Mouse (Mus musculus): Measurements from ENCODE around the gene Morn3.

Gene Morn3

DNA sequence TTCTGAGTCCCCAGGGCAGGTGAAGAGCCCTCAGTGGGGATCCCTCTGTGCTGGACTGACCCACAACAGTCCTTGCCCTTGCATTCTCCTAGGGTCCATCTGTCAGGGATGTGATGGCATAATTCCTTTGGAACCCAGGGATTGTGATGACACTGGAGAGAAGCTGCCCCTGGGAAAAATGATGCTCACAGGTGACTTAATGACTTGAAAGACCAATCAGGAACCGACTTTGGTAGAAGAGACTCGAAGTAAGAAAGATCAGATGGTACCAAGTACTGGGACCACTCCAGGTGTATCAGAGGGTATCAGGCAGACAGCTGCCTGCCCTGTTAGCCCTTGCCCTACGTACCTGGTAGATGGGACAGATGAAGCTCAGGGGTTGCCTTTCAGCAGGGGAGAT is at the start of gene Morn3:
Morn3 (minus strand) TSS at position 101 of the 400 bp plus-strand sequence.
- ChIA-PET CTCF (interaction anchor here in 3 of 4 experiments (0.5 to 2.3 kb wide), 6 partner anchors 10 to 481 kb away, joined by 3 to 28 read pairs (median 4); partner anchors contain the start of gene Orai1 (in 1 of the 3)), POLR2A (interaction anchor here in 3 of 4 experiments (0.6 to 2.1 kb wide), 6 partner anchors 10 to 163 kb away, joined by 3 to 6 read pairs (median 4); partner anchors contain the start of gene Orai1 (in 2 of the 3))

DNA sequence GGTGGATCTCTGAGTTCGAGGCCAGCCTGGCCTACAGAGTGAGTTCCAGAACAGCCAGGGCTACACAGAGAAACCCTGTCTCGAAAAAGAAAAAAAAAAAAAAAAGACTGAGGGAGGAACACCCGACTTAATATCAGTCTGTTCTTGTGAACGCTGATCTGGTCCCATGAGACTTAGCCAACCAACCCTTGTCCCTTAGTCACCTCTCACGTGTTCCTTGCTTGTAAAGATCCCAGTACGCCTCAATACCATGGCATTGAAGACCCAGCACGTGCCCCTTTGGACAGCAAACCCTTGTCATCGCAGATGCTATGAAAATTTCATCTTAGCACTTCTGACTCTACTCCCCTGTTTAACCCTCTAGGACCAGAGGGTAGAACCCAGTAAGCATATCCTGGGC is 49.5 kb upstream of the Morn3 start:
- POLR2A ChIA-PET, result interaction anchor here in 3 of 4 experiments (0.6 to 0.7 kb wide), 4 partner anchors 25 to 1448 kb away, joined by 3 to 7 read pairs (median 3); no protein-coding TSS in a partner anchor
- CTCF ChIA-PET, result interaction anchor here in 2 of 4 experiments (0.6 kb wide), 3 partner anchors 16 to 160 kb away, joined by 3 to 10 read pairs (median 3); no protein-coding TSS in a partner anchor

DNA sequence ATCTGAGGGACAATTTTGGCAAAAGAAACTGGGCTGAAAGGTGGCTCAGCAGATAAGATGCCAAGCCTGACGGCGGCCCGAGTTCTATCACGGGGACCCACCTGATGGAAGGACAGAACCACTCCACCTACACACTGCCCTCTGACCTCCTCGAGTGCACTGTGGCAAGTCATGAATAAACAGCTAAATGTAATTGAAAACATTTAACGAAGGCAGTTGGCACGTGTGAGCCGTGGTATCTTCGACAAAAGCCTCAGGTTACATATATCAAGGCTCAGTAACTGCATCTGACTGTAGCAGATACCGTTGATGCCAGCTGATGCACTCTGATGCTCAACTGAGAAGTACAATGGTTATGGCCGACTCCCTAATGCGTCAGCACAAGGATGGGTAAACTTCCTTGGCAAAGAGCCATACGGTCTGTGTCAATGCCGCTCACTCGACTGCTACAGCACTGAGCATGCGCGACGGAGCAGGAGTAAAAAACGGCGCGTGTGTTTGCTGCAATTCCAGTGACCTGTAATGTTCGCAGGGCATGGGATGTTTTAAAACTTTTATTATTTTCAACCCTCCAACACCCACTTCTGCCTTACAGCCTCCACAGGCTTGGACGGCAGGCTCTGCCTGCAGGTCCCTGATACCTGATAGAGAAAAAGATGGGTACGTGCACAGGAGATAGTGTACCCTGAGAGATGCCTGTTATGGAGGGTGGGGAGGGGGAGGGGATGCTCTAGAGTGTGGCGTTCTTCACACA is 47.6 kb upstream of the Morn3 start:
- CTCF ChIA-PET, result interaction anchor here in 1 of 4 experiments (1.0 kb wide), 1 partner anchor 14 kb away, joined by 5 read pairs; no protein-coding TSS in a partner anchor
- POLR2A ChIA-PET, result no interaction called here

DNA sequence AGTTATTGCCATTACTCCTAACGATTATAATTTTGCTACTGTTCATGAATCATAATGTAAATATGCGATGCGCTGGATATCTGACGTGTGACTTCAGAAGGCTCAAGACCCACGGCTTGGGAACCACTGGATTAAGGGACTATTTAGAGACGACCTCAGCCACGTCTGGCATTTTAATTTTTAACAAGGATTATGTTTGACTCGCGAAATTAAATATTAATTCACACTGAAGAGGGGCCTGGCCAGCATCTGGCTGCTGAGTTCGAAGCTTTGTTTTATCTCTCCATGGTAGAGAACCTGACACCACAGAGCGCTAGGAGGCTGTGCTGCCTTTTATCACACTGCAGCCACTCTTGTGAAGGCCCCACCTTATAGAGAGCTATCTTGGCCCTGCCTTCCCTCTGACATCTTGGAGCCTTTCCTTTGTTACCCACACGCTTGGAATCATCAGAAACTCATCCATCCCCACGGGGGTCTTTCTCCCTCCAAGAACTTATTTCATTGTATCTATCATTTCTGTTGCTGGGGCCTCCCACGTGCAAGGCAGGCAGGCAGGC is 46.3 kb upstream of the Morn3 start:
- POLR2A ChIA-PET, result interaction anchor here in 1 of 4 experiments (0.5 kb wide), 1 partner anchor 112 kb away, joined by 4 read pairs; no protein-coding TSS in a partner anchor
- CTCF ChIA-PET, result interaction anchor here in 2 of 4 experiments (0.6 to 1.0 kb wide), 3 partner anchors 29 to 211 kb away, joined by 4 to 5 read pairs (median 4); no protein-coding TSS in a partner anchor

DNA sequence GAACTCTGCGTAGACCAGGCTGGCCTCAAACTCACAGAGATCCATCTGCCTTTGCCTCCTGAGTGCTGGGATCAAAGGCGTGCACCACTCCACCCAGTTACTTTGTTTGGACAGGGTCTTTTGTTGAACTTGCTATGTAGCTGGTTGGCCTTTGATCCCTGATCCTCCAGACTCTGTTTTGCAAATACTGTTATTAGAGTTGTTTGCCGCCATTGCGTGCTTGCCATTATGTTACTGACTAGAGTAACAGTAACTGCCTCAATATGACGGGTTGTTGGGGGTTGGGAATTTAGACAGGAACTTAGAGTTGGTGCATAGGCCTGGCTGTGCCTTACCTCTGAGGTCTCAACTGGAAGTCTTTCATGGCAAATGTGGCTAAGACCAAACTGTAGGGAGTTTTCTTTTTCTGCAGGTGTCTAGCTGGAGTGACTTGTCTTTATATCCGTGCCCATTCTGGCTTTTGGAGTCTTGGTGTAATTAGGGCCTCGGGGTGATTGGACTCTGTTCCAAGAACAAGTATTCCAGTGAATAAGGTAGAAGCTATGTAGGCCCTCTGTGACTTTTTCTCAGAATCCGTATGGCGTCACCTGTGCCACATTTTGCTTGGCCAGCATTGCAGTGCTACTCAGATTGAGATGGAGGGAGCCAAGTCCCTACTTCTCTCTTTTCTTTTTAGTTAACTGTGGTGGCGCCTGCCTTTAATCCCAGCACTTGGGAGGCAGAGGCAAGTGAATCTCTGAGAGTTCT is 43.9 kb upstream of the Morn3 start:
- ChIA-PET CTCF (interaction anchor here in 1 of 4 experiments (1.1 kb wide), 1 partner anchor 43 kb away, joined by 6 read pairs; no protein-coding TSS in a partner anchor), POLR2A (interaction anchor here in 1 of 4 experiments (0.8 to 1.1 kb wide), 3 partner anchors 30 to 86 kb away, joined by 3 read pairs; no protein-coding TSS in a partner anchor)

DNA sequence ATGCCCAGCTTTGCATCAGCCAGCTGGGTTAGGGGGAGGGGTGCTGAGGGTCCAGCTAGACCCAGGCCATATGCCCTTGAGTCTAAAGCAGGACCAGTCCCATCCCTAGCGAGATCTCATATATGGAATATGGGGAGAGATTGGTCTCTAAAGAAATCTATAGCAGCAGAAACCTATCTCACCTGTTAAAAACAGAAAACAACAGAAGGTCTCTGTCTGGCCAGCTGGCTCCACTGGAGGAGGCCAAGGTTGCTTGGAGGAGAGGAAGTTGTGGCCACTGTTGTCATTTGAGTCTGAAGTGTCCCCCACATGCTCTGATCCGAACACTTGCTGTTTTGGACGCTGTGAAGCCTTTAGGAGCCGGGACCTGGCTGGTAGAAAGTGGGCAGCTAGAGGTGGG is 42.0 kb upstream of the Morn3 start:
- CTCF ChIA-PET, result no interaction called here
- POLR2A ChIA-PET, result interaction anchor here in 1 of 4 experiments (0.6 kb wide), 1 partner anchor 53 kb away, joined by 3 read pairs; no protein-coding TSS in a partner anchor

DNA sequence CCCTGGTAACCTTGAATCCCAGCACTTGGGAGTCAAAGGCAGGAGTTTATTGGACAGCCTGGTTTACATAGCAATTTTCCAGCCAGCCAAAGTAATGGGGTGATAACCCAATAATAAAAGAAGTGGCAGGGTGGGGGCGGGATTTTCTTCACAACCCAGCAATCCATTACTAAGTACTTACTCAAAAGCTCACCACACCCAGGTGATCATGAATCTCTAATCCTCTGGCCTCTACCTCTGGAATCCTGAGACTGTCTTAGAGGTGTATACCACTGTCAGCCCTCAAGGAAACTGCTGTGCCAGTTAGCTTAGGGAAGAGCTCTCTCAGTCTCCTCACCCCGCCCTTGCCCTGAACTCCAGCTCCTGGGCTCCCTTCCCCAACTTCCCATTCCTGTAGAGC is 39.7 kb upstream of the Morn3 start:
- CTCF ChIA-PET, result interaction anchor here (0.5 to 1.2 kb wide), 9 partner anchors 23 to 1006 kb away, joined by 3 to 5 read pairs (median 3); partner anchors contain the start of genes Ift81 (in 1 of the 4) and Rhof (in 1 of the 4)
- POLR2A ChIA-PET, result interaction anchor here in 2 of 4 experiments (0.6 to 2.7 kb wide), 7 partner anchors 11 to 564 kb away, joined by 3 to 7 read pairs (median 3); no protein-coding TSS in a partner anchor

DNA sequence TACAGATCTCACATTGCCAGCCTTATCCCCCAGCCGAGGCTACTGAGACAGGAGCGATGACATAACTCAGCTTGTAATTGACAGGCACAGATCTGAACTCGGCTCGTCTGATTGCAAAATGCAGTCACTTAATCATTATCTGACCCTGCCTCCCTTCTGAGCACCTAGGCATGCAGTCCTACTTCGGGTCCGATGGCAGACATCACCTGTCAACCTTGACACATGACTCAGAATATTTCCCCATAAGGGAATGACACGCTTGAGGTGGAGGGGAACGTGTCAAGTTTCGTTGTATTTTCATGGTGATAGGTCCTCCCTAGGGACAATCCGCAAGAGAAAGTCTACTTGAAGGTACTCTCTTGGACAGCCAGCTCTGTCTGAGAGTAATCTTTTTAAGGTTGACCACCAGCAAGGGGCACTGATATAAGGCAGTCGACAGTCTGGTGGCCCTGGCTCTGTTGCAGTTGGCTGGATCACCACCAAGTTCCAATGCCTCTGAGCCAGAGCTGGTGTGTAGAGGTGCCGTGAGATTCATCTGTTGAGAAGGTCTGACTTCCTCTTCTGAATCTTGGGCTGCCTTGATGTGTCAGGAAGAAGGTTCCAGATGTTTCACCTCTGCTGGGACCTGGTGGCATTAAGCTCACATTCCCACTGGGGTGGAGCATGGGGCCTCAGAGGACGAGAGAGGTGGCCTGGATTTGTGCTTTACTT is 36.7 kb upstream of the Morn3 start:
- ChIA-PET CTCF (interaction anchor here in 2 of 4 experiments (0.6 to 1.4 kb wide), 4 partner anchors 20 to 240 kb away, joined by 3 to 13 read pairs (median 4); no protein-coding TSS in a partner anchor), POLR2A (interaction anchor here in 1 of 4 experiments (0.6 to 1.5 kb wide), 5 partner anchors 19 to 179 kb away, joined by 3 read pairs; no protein-coding TSS in a partner anchor)

DNA sequence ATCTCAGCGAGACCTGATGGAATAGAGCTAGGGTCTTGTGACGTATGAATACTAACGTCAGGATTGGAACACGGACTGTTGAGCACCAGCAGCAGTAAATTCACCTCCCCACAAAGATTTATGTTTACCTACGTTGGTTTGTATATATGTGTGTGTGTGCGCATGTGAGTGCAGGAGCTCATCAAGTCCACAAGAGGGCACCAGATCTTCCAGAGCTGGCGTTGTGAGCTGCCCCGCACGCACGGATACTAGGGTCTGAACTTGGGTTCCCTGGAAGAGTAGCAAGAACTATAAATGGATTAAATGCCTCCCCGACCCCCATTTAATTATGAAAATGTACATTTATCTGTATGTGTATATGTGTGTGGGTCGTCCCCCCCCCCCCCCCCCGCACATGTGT is 33.7 kb upstream of the Morn3 start:
- POLR2A ChIA-PET, result interaction anchor here in 2 of 4 experiments (0.6 to 0.9 kb wide), 3 partner anchors 27 to 121 kb away, joined by 3 to 6 read pairs (median 4); partner anchors contain the start of gene Orai1 (in 1 of the 2)

DNA sequence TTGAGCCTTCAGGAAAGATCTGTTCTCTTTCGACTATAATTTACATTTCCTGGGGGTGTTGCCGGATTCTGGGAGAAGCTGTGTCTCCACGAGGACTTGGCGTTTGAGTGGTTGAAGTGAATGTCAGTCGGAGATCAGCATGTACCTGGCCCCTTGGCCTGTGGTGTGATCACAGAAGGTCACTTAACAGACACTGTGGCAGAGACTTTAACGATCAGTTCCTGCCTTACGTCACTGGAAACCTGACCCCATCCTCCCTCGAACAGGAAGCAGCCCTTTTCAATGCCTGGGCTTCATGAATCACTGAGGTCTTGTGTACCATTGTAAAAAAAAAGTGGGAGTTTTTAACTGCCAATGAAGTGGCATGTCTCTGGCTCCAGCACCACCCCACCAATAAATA is 33.2 kb upstream of the Morn3 start:
- CTCF ChIA-PET, result interaction anchor here in 3 of 4 experiments (0.7 to 1.3 kb wide), 8 partner anchors 8 to 66 kb away, joined by 3 to 9 read pairs (median 3); no protein-coding TSS in a partner anchor

More for the DNA sequence above, 33.7 kb upstream of the Morn3 start:
- CTCF ChIA-PET, result interaction anchor here in 3 of 4 experiments (0.6 to 1.3 kb wide), 14 partner anchors 8 to 178 kb away, joined by 3 to 9 read pairs (median 3); partner anchors contain the start of gene Psmd9 (in 1 of the 3)

DNA sequence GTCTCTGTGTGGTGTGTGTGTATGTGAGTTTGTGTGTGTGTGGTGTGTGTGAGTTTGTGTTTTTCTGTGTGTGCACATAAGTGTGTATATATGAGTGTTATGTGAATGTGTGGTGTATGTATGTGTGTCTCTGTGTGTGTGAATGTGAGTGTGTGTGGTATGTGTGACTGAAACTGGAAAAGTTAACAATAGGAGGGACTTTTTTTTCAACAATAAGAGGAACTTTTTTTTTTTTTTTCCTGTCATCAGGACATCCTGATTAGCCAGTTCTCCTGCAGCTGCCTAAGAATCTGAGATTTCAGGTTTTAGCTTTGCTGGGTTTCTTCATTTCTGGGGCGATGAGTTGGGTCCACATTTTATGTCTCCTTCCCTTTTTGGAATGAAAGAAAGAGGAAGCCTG is 32.8 kb upstream of the Morn3 start:
- CTCF ChIA-PET, result no interaction called here

More for the DNA sequence above, 33.2 kb upstream of the Morn3 start:
- POLR2A ChIA-PET, result interaction anchor here in 2 of 4 experiments (0.6 to 0.9 kb wide), 4 partner anchors 27 to 411 kb away, joined by 3 to 6 read pairs (median 4); partner anchors contain the start of gene Orai1 (in 1 of the 2)

DNA sequence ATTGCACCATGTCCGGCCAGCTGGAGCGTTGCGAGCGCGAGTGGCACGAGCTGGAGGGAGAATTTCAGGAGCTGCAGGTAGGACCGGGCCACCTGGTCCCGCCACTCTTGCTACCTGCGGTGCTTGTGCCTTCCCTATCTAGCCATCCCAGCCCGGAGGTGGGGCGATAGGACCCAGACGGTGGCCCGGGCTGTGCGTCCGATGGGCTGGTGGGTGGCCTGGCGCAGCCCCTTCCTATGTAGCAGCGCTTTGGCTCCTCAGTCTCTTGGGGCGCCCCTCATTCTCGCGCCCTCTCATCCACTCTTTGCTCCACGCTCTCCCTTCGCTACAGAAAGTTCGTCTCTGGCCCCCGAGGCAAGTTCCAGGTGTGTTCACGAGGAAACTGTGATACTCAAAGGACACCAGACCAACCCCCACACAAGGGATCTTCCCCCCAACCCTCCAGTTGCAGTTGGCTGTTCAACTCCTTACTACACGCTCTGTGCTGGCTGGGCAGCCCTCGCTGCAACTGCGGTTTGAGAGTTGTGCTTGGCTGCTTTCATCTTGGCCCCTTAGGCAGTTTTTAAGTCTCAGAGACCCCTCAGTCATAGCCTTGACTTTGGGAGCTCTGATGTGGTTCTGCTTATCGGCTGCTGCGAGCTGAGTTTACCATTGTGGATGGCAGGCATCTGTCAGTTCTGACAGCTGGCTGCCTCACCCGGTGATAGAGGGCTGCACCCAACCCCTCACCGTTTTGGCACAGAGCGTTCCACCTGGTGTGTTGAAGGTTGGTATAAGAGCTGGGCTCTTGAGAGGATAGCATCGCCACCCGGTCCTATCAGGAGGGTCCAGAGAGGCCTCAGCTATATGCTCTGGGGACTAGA is 29.8 kb upstream of the Morn3 start:
- POLR2A ChIA-PET, result interaction anchor here in 2 of 4 experiments (0.6 to 1.8 kb wide), 16 partner anchors 10 to 318 kb away, joined by 3 to 5 read pairs (median 3); partner anchors contain the start of genes Mlxip (in 1 of the 2), Orai1 (in 1 of the 2) and Rhof (in 1 of the 2)
- CTCF ChIA-PET, result interaction anchor here (0.5 to 2.5 kb wide), 17 partner anchors 10 to 762 kb away, joined by 3 to 18 read pairs (median 4); partner anchors contain the start of genes Rhof (in 1 of the 4) and Tmem120b (in 1 of the 4)

More for the DNA sequence above, 32.8 kb upstream of the Morn3 start:
- POLR2A ChIA-PET, result interaction anchor here in 2 of 4 experiments (0.6 kb wide), 2 partner anchors 248 to 411 kb away, joined by 3 to 6 read pairs; no protein-coding TSS in a partner anchor

DNA sequence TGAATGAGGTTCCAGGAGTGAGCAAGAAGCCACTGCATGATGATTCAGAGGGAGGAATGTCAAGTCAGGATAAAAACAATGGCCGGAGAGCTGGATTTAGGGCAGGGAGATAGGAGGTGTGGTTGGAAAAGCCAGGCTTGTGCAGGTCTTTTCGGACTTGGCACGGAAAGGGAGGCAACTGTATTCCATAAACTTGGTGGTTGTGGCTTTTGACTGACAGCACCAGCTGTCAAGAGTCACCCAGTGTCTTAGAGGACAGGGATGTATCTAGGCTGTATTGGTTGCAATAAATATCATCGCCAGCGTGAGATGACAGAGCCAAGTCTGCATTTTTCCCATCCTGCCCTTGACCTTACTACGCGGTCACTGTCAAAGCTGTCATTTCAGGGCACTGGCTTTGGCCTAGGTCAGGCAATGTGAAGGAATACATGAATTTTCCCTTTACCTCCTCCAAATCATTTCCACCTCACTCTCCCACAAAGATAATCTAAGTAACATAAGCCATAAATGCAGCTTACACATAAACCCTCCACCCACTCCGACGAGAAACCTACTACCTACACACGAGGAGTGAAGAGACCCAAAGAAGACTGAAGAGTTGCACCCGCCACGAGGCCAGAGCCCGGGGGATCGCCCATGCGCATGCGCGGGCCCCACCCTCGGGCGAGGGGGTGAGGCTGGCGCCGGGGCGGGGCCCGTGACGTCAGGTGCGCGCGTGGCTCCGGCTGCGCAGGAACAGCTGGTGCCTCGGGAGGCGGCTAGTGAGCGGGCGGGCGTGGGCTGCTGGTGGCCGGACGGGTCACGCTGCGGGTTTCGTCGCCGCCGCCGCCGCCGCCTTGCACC is 29.0 kb upstream of the Morn3 start:
- CTCF ChIA-PET, result interaction anchor here (0.5 to 2.5 kb wide), 17 partner anchors 9 to 762 kb away, joined by 3 to 18 read pairs (median 4); partner anchors contain the start of genes Rhof (in 1 of the 4) and Tmem120b (in 1 of the 4)
- POLR2A ChIA-PET, result interaction anchor here in 3 of 4 experiments (0.6 to 1.8 kb wide), 18 partner anchors 9 to 319 kb away, joined by 3 to 5 read pairs (median 3); partner anchors contain the start of genes Mlxip (in 1 of the 3), Orai1 (in 1 of the 3) and Rhof (in 1 of the 3)

DNA sequence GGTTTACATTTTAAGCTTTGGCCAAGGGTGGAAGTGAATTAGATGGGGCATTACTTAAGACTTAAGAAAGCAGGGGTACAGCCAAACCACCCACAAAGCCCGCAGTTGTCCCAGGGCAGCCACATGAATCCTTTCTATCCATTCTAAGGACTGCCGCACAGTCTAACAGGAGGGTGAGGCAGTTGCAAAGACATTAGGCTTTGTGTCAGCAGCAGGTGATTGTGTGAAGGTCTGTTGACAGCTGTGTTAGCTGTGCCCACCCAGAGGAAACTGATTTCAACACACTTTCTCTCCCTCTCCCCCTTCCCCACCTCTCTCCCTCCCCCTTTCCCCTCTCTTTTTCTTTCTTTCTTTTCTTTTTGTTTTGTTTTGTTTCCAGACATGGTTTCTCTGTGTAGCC is 21.9 kb upstream of the Morn3 start:
- ChIA-PET POLR2A (interaction anchor here in 1 of 4 experiments (1.3 to 1.4 kb wide), 2 partner anchors 64 to 111 kb away, joined by 3 read pairs; partner anchors contain the start of gene Rhof), CTCF (interaction anchor here in 2 of 4 experiments (0.6 to 5.4 kb wide), 8 partner anchors 42 to 309 kb away, joined by 3 to 38 read pairs (median 5); partner anchors contain the start of gene Rhof (in 1 of the 2))

Measured in embryonic stem cell, embryonic (primary cell).